Mouse (Mus musculus) forebrain, postnatal 0 days (tissue): Measurements from ENCODE around the gene Rxfp3. TPM values are rescaled to one million over a fixed set of nuclear protein-coding genes. Genes with fewer than 3 reads are reported as not detected.

Experiments used
- ATAC-seq: fragments of 200-750 bp; cut with Nextera tagmentation; 2 replicates; pipeline ENCODE4 v1.8.0; 2017; ENCODE audit warnings: mild to moderate bottlenecking, moderate library complexity
- DNase-seq: peaks from one replicate; pipeline ENCODE4 v3.0.0-alpha.2; 2015
- H3K27ac ChIP-seq: fragments of 300-500 bp; sonication (generic); 2 replicates; pipeline ENCODE4 v1.5.1; 2014; ENCODE audit warnings: low read depth, mild to moderate bottlenecking, antibody characterized with exemption, low read length, moderate library complexity, mixed read lengths
- H3K27me3 ChIP-seq: fragments of 300-500 bp; sonication (generic); 2 replicates; pipeline ENCODE4 v1.6.1; 2014; ENCODE audit warnings: mild to moderate bottlenecking, low read length, mixed read lengths; ENCODE audit not compliant: insufficient read depth
- H3K36me3 ChIP-seq: fragments of 300-500 bp; sonication (generic); 2 replicates; pipeline ENCODE4 v1.6.1; 2014; ENCODE audit warnings: mild to moderate bottlenecking, moderate library complexity; ENCODE audit not compliant: insufficient read depth
- H3K4me1 ChIP-seq: fragments of 300-500 bp; sonication (generic); 2 replicates; pipeline ENCODE4 v1.6.1; 2014; ENCODE audit warnings: antibody characterized with exemption; ENCODE audit not compliant: insufficient read depth
- H3K4me2 ChIP-seq: fragments of 300-500 bp; sonication (generic); 2 replicates; pipeline ENCODE4 v1.6.1; 2014; ENCODE audit warnings: low read depth, mild to moderate bottlenecking, moderate library complexity
- H3K4me3 ChIP-seq: fragments of 300-500 bp; sonication (generic); 2 replicates; pipeline ENCODE4 v1.5.1; 2014; ENCODE audit warnings: low read depth, low read length, mixed read lengths
- H3K9ac ChIP-seq: fragments of 300-500 bp; sonication (generic); 2 replicates; pipeline ENCODE4 v1.6.1; 2014; ENCODE audit warnings: mild to moderate bottlenecking
- H3K9me3 ChIP-seq: fragments of 300-500 bp; sonication (generic); 2 replicates; pipeline ENCODE4 v1.6.1; 2016; ENCODE audit warnings: low read length
- CTCF ChIP-seq: sonication (generic); IDR thresholded peaks from 2 replicates; pipeline ENCODE4 v1.5.1; 2016; ENCODE audit warnings: antibody characterized with exemption, control low read depth, low read depth
- WGBS: fragments of 180-500 bp; shearing (Covaris S2); extraction: QIAGEN DNeasy Blood & Tissue Kit; methylation state at CpG from one replicate; pipeline ENCODE4 v1.1.7; 2014; 5-methylcytosine and 5-hydroxymethylcytosine counted together
- polyA plus RNA-seq: library from polyadenylated mRNA; unstranded; fragments of >200 nt; fragmentation: Nextera tagmentation; extraction: Ambion mirVana; gene quantifications from 2 replicates; pipeline ENCODE4 v1.2.1, GENCODE M21; 2015
- total RNA-seq: library from RNA; depleted of rRNA; stranded (reverse); fragments of >200 nt; gene quantifications from 2 replicates; pipeline ENCODE4 v1.2.3, GENCODE M21; 2014; rRNA removed

The Rxfp3 gene
- total RNA-seq (3.8 and 5.3 TPM in 2 replicates), polyA plus RNA-seq (1.4 and 3.7 TPM in 2 replicates)

DNA sequence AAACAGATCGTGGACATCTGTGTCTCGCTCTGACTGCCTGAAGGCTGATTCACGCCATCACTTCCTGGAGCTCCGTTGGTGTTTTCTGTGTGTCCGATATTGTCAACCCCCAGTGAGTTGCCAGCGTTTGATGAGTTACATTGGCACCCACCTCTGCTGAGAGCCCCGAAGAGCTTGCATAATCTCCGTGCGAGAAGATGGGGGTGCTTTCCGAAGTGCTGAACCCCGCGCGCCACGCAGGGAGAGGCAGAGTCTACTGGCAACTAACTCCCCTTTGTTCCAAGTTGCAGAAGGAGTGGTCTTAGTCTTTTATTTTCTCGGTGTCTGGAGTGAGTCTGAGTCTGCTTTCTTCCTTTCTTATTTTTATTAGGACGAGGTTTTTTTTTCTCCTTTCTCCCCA lies at the start of gene Rxfp3:
TSS of gene Rxfp3 (minus strand) at position 281 of the 400 bp plus-strand sequence.
- ATAC-seq (peak; percentile 18; the same call in 1 of the 2 replicates), DNase-seq (peak; percentile 35)
- WGBS: 2% methylated on average over 16 of the region's 16 CpGs

DNA sequence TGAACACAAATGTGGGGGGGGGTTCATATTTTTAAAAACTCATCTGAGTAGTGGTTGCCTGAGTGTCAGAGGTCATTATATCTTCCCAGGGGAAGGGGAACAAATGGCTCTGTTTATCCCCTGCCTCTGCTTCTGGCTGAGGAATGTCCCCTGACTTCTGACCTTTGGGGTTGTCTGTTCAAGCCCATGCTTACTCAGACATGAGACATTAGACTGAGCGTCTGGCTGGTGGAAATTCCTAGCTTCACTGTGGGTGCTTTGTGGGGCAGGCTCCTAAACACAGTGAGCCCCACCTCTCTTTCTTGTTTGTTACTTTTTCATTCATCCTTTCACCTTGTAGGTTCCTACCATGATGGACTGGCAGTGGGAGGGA lies 47.2 kb upstream of the Rxfp3 start:
- H3K4me3 ChIP-seq: no peak overlapping the region
- no peak overlapping the region for H3K27ac ChIP-seq
- DNase-seq: no peak
- no peaks in the 10 kb centered on the region for H3K27me3 ChIP-seq
- WGBS: 52% methylated on average over 1 of the region's 1 CpGs
- TF ChIP-seq CTCF: no peak
- H3K4me2 ChIP-seq: no peak overlapping the region
- H3K9ac ChIP-seq: no peak overlapping the region
- H3K36me3 ChIP-seq: no peaks in the 10 kb centered on the region
- no peak for ATAC-seq
- H3K9me3 ChIP-seq: no peaks in the 10 kb centered on the region
- no peaks in the 10 kb centered on the region for H3K4me1 ChIP-seq

More for the DNA sequence above, at the start of gene Rxfp3:
- Histone ChIP-seq H3K4me2 (peak within 1 kb of the TSS; percentile 72), H3K27me3 (peaks cover 38% of the 10 kb centered on the region), H3K4me3 (peak within 1 kb of the TSS; percentile 42), H3K9ac (peak within 1 kb of the TSS; percentile 41), H3K4me1 (peaks cover 6% of the 10 kb centered on the region; the same call in 1 of the 2 replicates), H3K9me3 (no peaks in the 10 kb centered on the region), H3K27ac (no peak within 1 kb of the TSS), H3K36me3 (no peaks in the 10 kb centered on the region)
- TF ChIP-seq CTCF: no peak

DNA sequence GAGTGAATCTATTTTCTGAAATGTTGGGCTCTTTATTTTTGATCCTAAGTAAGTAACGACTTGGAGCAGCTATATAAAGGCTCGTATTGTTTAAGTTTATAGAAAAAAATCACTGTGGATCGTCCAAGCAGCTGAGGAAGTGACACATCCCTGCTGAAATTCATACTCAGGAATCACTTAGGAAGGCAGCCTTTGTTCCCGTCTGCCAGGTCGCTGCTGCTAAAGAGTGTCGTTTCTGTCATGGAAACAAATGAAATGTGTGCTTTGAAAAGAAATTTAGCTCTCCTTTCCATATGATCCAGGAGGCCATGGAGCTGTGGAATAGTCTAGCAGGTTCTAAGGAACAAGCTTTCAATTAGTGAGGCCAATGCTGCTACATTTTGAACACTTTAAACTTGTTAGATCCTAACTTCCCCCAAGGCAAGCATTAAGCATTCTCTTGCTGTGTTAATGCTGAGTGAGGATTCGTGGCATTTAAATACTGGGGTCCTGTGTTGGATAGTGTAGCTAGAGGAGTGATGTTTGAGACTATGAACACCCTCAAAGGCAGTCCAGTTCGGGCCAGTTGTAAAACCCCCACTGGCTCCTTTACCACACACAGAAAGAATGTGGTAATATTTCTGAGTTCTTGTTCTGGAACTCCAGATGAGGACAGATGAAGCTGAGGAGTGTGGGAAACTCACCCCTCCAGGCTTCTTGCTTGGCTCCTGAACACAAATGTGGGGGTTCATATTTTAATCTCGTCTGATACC lies 46.6 kb upstream of the Rxfp3 start:
- TF ChIP-seq CTCF: no peak
- no peak overlapping the region for H3K27ac ChIP-seq
- no peaks in the 10 kb centered on the region for H3K27me3 ChIP-seq
- no peaks in the 10 kb centered on the region for H3K4me1 ChIP-seq
- no peaks in the 10 kb centered on the region for H3K9me3 ChIP-seq
- no peak overlapping the region for H3K9ac ChIP-seq
- no peaks in the 10 kb centered on the region for H3K36me3 ChIP-seq
- DNase-seq: no peak
- 24% methylated on average over 9 of the region's 9 CpGs for WGBS
- H3K4me2 ChIP-seq: no peak overlapping the region
- no peak overlapping the region for H3K4me3 ChIP-seq
- ATAC-seq: peak; percentile 45; the same call in 1 of the 2 replicates

DNA sequence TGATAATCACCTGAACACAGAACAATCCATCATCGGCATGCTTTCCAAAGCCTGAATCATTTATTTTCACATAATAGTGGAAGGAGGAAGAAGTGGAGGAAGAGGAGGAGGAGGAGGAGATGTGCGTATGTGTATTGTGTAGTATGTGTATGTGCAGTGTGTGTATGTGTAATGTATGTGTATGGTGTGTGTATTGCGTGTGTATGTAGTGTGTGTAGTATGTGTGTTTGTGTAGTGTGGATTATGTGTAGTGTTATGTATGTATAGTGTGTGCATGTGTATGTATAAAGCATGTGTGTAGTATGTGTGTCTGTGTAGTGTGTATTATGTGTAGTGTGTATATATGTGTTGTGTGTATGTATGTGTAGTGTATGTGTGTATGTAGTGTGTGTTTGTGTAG lies 45.9 kb upstream of the Rxfp3 start:
- DNase-seq (no peak), ATAC-seq (no peak)
- 88% methylated on average over 3 of the region's 3 CpGs for WGBS
- Histone ChIP-seq H3K36me3 (no peaks in the 10 kb centered on the region), H3K4me2 (no peak overlapping the region), H3K9ac (no peak overlapping the region), H3K4me1 (no peaks in the 10 kb centered on the region), H3K9me3 (no peaks in the 10 kb centered on the region), H3K4me3 (no peak overlapping the region), H3K27ac (no peak overlapping the region), H3K27me3 (no peaks in the 10 kb centered on the region)
- TF ChIP-seq CTCF: no peak

DNA sequence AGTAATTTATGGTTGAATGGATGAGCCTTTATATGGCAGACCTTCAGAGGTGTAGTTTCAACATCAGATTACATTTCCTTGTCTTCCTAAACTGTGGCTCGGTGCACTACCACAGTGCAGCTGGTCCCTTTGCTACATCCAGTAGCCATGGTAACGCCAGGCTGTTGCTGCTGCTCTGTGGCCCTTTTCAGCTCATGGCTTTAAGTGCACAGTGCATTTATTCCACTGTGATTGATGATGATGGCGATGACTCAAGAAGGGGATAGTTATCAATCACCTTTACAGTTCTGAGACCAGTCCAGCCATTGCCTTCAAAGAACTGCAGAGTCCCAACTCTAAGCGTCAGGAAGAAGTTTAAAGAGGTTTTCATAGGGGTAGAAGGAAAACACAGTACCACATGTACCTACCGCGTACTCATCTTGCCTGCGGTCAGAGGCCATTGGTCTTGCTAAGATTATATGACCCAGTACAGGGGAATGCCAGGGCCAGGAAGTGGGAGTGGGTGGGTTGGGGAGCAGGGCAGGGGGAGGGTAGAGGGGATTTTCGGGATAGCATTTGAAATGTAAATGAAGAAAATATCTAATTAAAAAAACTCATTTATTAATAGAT lies 45.3 kb upstream of the Rxfp3 start:
- ATAC-seq (peak; percentile 90), DNase-seq (peak; percentile 42)
- WGBS: 74% methylated on average over 8 of the region's 8 CpGs

DNA sequence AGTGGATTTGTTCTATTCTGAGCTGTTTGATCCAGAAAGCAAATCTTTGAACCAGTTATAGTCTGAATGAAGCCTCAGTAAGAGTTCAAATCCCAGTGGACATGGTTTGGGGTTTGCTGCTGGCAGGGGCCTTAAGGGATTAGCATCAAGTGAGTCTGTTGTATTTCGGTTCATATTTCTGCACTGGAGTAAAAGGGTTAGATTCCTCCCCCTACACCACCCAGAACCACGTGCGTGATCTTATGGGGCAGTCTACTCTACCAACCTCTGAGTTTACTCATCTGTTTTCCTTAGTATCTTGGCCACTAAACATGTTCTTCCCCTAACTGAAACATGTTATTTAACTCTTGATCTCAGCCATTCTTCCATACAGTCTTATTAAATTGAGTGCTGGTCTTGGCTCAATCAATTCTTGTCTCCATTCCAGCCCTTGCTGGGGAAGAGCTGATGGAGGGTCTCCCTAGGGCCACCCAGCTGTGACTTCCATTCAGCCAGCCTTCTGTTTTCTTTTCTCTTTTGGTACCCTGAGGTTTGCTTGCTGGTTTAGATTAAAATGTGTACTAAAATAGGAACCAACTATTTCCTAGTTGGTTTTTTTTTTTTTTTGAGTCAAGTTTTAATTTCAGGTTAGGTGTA lies 38.1 kb upstream of the Rxfp3 start:
- no peak for ATAC-seq

More for the DNA sequence above, 45.3 kb upstream of the Rxfp3 start:
- no peak overlapping the region for H3K27ac ChIP-seq
- no peak overlapping the region for H3K4me3 ChIP-seq
- TF ChIP-seq CTCF: no peak
- H3K27me3 ChIP-seq: no peaks in the 10 kb centered on the region
- H3K36me3 ChIP-seq: no peaks in the 10 kb centered on the region
- no peaks in the 10 kb centered on the region for H3K9me3 ChIP-seq
- no peak overlapping the region for H3K4me2 ChIP-seq
- no peaks in the 10 kb centered on the region for H3K4me1 ChIP-seq
- H3K9ac ChIP-seq: no peak overlapping the region

DNA sequence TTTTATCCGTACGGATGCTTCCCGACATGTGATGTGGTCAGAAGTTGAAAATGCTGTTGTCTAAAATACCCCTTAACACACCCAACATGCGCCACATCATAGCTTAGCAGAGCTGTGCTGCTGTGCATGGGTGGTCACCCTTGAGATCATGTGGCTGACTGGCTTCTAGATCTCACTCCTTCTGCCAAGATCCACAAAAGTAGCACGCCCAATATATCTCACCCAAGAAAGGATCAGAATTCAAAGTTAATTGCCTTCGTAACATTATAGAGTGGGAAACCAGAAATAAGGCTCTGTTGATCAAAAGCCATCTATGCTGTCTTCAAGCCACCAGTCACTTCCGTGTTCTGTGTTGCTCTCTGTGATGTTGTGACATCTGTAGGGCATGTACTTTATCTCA lies 30.1 kb upstream of the Rxfp3 start:
- no peak overlapping the region for H3K9ac ChIP-seq
- TF ChIP-seq CTCF: no peak
- H3K27me3 ChIP-seq: no peaks in the 10 kb centered on the region
- no peak overlapping the region for H3K27ac ChIP-seq
- no peak overlapping the region for H3K4me3 ChIP-seq
- WGBS: 88% methylated on average over 7 of the region's 7 CpGs
- H3K36me3 ChIP-seq: no peaks in the 10 kb centered on the region
- H3K4me2 ChIP-seq: no peak overlapping the region
- peaks cover 10% of the 10 kb centered on the region; the same call in 1 of the 2 replicates for H3K4me1 ChIP-seq
- ATAC-seq (no peak), DNase-seq (no peak)
- no peaks in the 10 kb centered on the region for H3K9me3 ChIP-seq

More for the DNA sequence above, 38.1 kb upstream of the Rxfp3 start:
- H3K4me1 ChIP-seq: no peaks in the 10 kb centered on the region
- no peaks in the 10 kb centered on the region for H3K9me3 ChIP-seq
- no peak overlapping the region for H3K27ac ChIP-seq
- 83% methylated on average over 3 of the region's 3 CpGs for WGBS
- DNase-seq: no peak
- H3K9ac ChIP-seq: no peak overlapping the region
- H3K36me3 ChIP-seq: no peaks in the 10 kb centered on the region
- no peak overlapping the region for H3K4me3 ChIP-seq
- TF ChIP-seq CTCF: no peak
- no peaks in the 10 kb centered on the region for H3K27me3 ChIP-seq
- H3K4me2 ChIP-seq: no peak overlapping the region
